Mouse (Mus musculus) lung, postnatal 36 days (tissue): ENCODE results near the gene Hfe2.

Experiments
- DNase-seq: peaks from one replicate; pipeline ENCODE4 v3.0.0; 2022; ENCODE audit warnings: mixed read lengths

Hfe2 gene

DNA sequence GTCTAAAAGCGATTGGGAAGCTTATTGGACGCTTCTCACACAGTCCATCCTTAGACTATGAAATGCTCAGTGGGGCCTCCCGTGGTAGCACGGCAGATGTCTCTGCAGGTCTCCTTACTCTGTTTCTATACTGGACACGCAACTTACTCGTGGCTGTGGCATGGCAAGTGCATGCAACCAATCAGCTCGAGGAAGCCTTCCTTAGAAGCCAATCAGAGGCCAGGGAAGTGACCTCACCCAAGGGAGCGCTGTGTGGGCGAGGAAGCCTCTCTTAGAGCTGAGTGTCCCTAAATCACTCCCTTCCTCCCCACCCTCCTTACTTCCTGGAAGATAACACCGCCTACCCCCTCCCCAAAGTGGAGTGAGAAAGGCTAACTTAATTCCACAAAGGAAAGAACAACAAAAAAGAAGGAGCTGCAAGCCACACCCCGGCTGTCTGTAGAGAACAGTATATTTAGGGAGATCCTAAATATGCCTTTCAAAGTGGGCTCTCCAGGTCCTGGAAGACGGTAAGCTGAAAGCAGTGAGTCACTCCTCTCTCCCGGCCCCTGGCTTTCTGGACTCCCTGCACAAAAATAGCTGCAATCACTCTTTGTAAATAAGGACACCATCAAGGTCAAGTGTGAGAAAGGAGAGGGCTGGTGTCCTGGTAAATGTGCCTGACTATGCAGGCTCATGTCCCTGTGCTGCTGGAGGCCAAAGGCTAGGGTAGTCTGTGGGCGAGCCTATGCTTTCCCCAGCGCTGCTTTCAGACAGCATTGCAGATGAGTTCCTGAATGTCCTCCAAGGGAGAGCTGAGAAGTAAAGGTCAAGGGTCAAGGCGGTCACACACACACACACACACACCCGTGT, 51.9 kb downstream of the Hfe2 start, which contains the start of gene Gm16253:
TSS of gene Gm16253 (plus strand) at position 295 of the 852 bp plus-strand sequence.
- DNase-seq, result peak; percentile 98

DNA sequence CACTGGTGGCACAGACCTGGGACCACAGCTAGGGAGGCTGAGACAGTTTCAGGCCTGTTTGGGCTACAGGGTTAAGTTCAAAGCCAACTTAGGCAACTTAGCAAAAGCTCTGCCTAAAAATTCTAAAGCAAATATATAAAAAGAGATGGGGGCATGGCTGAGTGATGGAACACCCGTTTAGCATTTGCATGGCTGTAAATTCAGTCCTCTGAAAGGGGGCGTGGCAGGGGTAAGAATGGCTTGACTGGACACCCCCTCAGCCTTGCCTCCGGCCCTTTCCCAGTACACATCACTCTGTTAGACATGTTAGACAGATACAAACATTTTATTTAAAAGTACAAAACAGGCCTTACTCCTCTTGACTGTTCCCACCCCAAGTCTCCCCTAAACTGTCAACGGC, 52.6 kb downstream of the Hfe2 start:
- peak; percentile 41 for DNase-seq
